Mouse (Mus musculus): ENCODE measurements around the gene Tecta.

DNA sequence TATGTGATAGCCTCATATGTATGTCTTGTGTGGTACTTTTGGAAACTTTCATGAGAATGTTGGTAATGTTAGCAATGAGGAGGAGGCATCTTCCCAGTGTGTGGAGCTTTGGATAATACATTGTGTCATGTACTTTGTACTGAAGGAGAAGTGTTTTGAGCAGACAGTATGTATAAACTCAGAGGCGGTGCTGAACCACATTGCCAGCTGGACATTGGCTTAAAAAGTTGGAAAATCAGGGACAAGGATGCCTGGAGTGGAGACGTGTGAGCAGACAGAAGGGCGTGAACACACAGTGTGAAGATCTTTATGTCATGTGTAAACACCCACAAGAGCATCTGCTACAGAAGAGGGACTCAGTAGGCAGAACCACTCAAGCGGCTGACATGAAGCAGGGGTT lies 6.0 kb upstream of the Tecta start:
- TF ChIP-seq USF1 (IDR thresholded peaks at IDR 0.05; ENCODE audit: low read depth) (no peak), CTCF (IDR thresholded peaks at IDR 0.05; ENCODE audit: control insufficient read depth, insufficient read depth, insufficient read length) (no peak), FOSL1 (IDR thresholded peaks at IDR 0.05; ENCODE audit: insufficient read depth, low read length, poor library complexity, severe bottlenecking) (no peak)
